Mouse (Mus musculus): ENCODE data around the gene Myh7. TPM values are rescaled to one million over a fixed set of nuclear protein-coding genes. Genes with fewer than 3 reads are reported as not detected.

Myh7 gene
- polyA plus RNA-seq, 1 experiment from 2014 or later, result 5.4 TPM

GRCm38 (mm10) chr14:55024236-55024635, 29.8 kb upstream of the Myh7 start:
- DNase-seq, result peak; percentile 89
- no peak for ATAC-seq (ENCODE audit: low FRiP score, low TSS enrichment)
- Histone ChIP-seq H3K9ac (replicated peaks; ENCODE audit: low read length) (no peak overlapping the region), H3K4me3 (replicated peaks; ENCODE audit: low read depth, low read length) (no peak overlapping the region), H3K27me3 (ENCODE audit: control insufficient read depth, insufficient read depth, low read length) (no peaks in the 10 kb centered on the region), H3K9me3 (ENCODE audit: control insufficient read depth, low read length) (no peaks in the 10 kb centered on the region), H3K27ac (replicated peaks; ENCODE audit: low read depth, low read length) (no peak overlapping the region), H3K4me1 (ENCODE audit: control insufficient read depth, insufficient read depth, low read length) (peaks cover 20% of the 10 kb centered on the region), H3K4me2 (ENCODE audit: low read length) (no peak overlapping the region), H3K36me3 (ENCODE audit: control insufficient read depth, insufficient read depth, low read length) (peaks cover 31% of the 10 kb centered on the region)
- 61% methylated on average over 7 of the region's 7 CpGs for WGBS

DNA sequence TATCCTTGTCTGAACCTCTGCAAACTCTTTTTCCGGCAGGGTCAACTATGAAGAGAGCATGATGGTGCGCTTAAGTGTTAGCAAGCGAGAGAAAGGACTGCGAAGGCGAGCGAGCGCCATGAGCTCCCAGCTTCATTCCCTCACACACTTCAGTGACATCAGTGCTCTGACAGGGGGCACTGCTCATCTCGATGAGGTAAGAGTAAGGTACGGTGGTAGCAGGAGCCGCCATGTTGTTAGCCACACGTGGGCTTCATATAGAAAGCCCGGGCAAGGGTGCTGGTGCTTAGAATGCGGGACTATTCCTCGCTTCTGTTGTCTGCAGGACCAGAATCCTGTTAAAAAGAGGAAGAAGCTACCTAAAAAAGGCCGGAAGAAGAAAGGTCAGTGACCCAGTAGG, 28.6 kb upstream of the Myh7 start:
- H3K9me3 ChIP-seq (ENCODE audit: control insufficient read depth, low read length), result no peaks in the 10 kb centered on the region
- H3K4me2 ChIP-seq (ENCODE audit: low read length), result no peak overlapping the region
- no peak for DNase-seq
- H3K4me3 ChIP-seq (replicated peaks; ENCODE audit: low read depth, low read length), result no peak overlapping the region
- ATAC-seq (ENCODE audit: low FRiP score, low TSS enrichment), result no peak
- H3K9ac ChIP-seq (replicated peaks; ENCODE audit: low read length), result no peak overlapping the region
- H3K27me3 ChIP-seq (ENCODE audit: control insufficient read depth, insufficient read depth, low read length), result no peaks in the 10 kb centered on the region
- H3K36me3 ChIP-seq (ENCODE audit: control insufficient read depth, insufficient read depth, low read length), result peaks cover 35% of the 10 kb centered on the region
- H3K27ac ChIP-seq (replicated peaks; ENCODE audit: low read depth, low read length), result no peak overlapping the region
- H3K4me1 ChIP-seq (ENCODE audit: control insufficient read depth, insufficient read depth, low read length), result peaks cover 8% of the 10 kb centered on the region
- 94% methylated on average over 15 of the region's 15 CpGs for WGBS

DNA sequence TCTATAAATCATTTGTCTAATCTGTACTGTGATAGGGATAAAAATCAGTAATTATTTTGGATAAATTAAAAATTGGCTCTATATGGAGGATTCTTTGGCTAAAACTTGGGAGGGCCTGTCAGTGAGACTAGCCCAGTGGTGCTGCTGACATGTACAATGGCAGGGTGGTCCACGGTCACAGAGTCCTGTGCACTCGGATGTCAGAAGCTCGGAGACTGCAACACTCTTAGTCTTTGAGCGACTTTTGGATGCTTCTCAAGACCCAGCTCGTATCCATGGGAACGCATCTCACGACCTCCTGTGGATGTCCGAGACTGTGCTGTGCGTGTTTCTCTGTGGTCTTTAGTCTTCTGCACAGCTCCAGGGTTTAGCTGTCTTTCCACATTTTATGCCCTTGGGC, 26.0 kb upstream of the Myh7 start:
- Histone ChIP-seq H3K36me3 (ENCODE audit: control insufficient read depth, insufficient read depth, low read length) (peaks cover 44% of the 10 kb centered on the region), H3K9ac (replicated peaks; ENCODE audit: low read length) (no peak overlapping the region), H3K4me1 (ENCODE audit: control insufficient read depth, insufficient read depth, low read length) (no peaks in the 10 kb centered on the region), H3K4me2 (ENCODE audit: low read length) (no peak overlapping the region), H3K27ac (replicated peaks; ENCODE audit: low read depth, low read length) (no peak overlapping the region), H3K9me3 (ENCODE audit: control insufficient read depth, low read length) (no peaks in the 10 kb centered on the region), H3K4me3 (replicated peaks; ENCODE audit: low read depth, low read length) (no peak overlapping the region), H3K27me3 (ENCODE audit: control insufficient read depth, insufficient read depth, low read length) (no peaks in the 10 kb centered on the region)
- DNase-seq (no peak), ATAC-seq (ENCODE audit: low FRiP score, low TSS enrichment) (no peak)
- 20% methylated on average over 9 of the region's 9 CpGs for WGBS

DNA sequence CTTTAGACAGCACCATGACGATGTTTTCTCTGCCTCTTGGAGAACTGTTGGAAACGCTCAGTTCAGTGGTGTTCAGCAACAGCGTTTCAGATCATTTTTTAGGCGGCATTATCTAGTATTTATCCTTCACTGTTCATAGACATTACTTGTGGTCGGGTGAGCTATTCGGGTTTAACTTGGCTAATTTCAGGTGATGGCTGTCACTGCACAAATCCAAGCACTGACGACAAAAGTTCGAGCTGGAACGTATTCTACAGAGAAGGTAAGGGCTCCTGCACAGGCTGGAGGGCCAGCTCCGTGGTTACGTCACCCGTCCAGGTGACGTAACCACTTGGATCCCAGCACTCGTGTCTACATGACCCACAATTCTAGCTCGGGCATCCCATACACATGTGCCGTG, 22.4 kb upstream of the Myh7 start:
- ATAC-seq (ENCODE audit: low FRiP score, low TSS enrichment) (no peak), DNase-seq (no peak)
- no peak overlapping the region for H3K27ac ChIP-seq (replicated peaks; ENCODE audit: low read depth, low read length)
- H3K9ac ChIP-seq (replicated peaks; ENCODE audit: low read length), result no peak overlapping the region
- no peaks in the 10 kb centered on the region for H3K27me3 ChIP-seq (ENCODE audit: control insufficient read depth, insufficient read depth, low read length)
- WGBS, result 94% methylated on average over 16 of the region's 16 CpGs
- H3K4me1 ChIP-seq (ENCODE audit: control insufficient read depth, insufficient read depth, low read length), result 0 out of 2 replicates have a peak, but pooled peaks cover 4% of the 10 kb centered on the region
- no peak overlapping the region for H3K4me2 ChIP-seq (ENCODE audit: low read length)
- H3K9me3 ChIP-seq (ENCODE audit: control insufficient read depth, low read length), result no peaks in the 10 kb centered on the region
- no peak overlapping the region for H3K4me3 ChIP-seq (replicated peaks; ENCODE audit: low read depth, low read length)
- H3K36me3 ChIP-seq (ENCODE audit: control insufficient read depth, insufficient read depth, low read length), result peaks cover 23% of the 10 kb centered on the region

DNA sequence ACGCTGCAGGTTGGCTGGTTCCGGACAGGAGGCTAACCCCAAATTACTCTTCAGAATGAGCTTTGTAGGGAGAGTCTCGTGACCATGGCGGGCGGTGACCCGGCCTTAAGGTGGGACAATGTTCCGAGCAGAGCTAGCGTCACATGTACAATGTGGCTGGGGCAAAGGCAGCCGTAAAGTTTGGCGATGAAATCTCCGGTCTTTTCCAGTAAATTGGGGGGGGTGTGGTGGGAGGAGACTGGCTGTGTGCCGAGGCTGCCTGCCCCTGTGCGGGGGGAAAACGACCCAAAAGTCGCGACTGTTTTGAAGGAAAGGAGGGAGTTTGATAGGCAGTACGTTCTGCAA, 21.3 kb upstream of the Myh7 start:
- Histone ChIP-seq H3K4me2 (ENCODE audit: low read length) (peak overlapping the region; percentile 81), H3K9ac (replicated peaks; ENCODE audit: low read length) (peak overlapping the region; percentile 53), H3K9me3 (ENCODE audit: control insufficient read depth, low read length) (no peaks in the 10 kb centered on the region), H3K36me3 (ENCODE audit: control insufficient read depth, insufficient read depth, low read length) (peaks cover 13% of the 10 kb centered on the region), H3K27ac (replicated peaks; ENCODE audit: low read depth, low read length) (peak overlapping the region; percentile 53; the same call in 1 of the 2 replicates), H3K4me3 (replicated peaks; ENCODE audit: low read depth, low read length) (peak overlapping the region; percentile 60), H3K4me1 (ENCODE audit: control insufficient read depth, insufficient read depth, low read length) (0 out of 2 replicates have a peak, but pooled peaks cover 4% of the 10 kb centered on the region), H3K27me3 (ENCODE audit: control insufficient read depth, insufficient read depth, low read length) (no peaks in the 10 kb centered on the region)
- ATAC-seq (ENCODE audit: low FRiP score, low TSS enrichment), result peak; percentile 29
- WGBS, result under 1% methylated on average over 17 of the region's 17 CpGs
- DNase-seq, result no peak

DNA sequence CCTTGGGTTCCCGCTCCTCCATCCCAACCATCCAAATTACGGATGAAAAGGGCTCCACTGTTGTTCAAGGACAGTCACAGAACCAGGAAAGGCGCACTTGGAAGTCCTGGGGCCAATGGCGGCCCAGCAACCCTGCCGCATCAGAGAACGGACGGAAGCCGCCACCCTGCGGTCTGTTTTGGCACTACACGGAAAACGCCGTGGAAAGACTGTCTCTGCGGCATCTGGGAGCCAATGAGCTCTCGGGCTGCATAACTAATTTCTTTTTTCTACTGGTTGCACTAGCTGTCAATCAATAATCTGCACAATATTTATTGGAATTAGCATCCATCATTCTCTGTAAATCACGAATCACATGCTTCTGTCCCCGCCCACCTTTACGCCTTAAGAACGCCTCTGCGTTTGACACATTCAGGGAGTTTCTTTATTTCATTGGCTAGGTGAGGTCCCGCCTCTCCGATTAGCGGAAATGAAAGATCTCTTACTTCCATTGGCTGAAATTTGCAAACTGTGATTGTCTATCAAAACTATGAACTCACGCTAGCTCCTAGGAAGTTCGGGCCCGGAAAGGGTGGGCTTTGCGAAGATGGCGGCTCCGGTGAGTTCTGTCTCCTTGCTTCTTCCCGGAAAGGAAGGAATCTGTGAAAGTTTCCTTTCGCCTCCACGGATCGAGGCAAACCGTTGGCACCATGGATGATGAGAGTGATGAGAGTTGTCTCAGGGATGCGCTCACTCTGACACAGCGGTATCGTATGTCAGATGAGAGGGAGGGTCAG, 20.8 kb upstream of the Myh7 start, which contains the start of gene Ngdn:
TSS of gene Ngdn (plus strand) at position 464 of the 776 bp plus-strand sequence.
- Histone ChIP-seq H3K4me3 (replicated peaks; ENCODE audit: low read depth, low read length) (peak within 1 kb of the TSS; percentile 60), H3K9ac (replicated peaks; ENCODE audit: low read length) (peak within 1 kb of the TSS; percentile 59), H3K4me2 (ENCODE audit: low read length) (peak within 1 kb of the TSS; percentile 81), H3K36me3 (ENCODE audit: control insufficient read depth, insufficient read depth, low read length) (peaks cover 13% of the 10 kb centered on the region), H3K27me3 (ENCODE audit: control insufficient read depth, insufficient read depth, low read length) (no peaks in the 10 kb centered on the region), H3K27ac (replicated peaks; ENCODE audit: low read depth, low read length) (peak within 1 kb of the TSS; percentile 91), H3K4me1 (ENCODE audit: control insufficient read depth, insufficient read depth, low read length) (0 out of 2 replicates have a peak, but pooled peaks cover 4% of the 10 kb centered on the region), H3K9me3 (ENCODE audit: control insufficient read depth, low read length) (no peaks in the 10 kb centered on the region)
- peak; percentile 97 for ATAC-seq (ENCODE audit: low FRiP score, low TSS enrichment)
- WGBS, result under 1% methylated on average over 36 of the region's 36 CpGs
- peak; percentile 98 for DNase-seq

GRCm38 (mm10) chr14:55014591-55014990, 20.2 kb upstream of the Myh7 start:
- peak overlapping the region; percentile 91 for H3K27ac ChIP-seq (replicated peaks; ENCODE audit: low read depth, low read length)
- DNase-seq (no peak), ATAC-seq (ENCODE audit: low FRiP score, low TSS enrichment) (peak; percentile 73)
- H3K27me3 ChIP-seq (ENCODE audit: control insufficient read depth, insufficient read depth, low read length), result no peaks in the 10 kb centered on the region
- peak overlapping the region; percentile 37 for H3K4me3 ChIP-seq (replicated peaks; ENCODE audit: low read depth, low read length)
- H3K9ac ChIP-seq (replicated peaks; ENCODE audit: low read length), result peak overlapping the region; percentile 59
- H3K36me3 ChIP-seq (ENCODE audit: control insufficient read depth, insufficient read depth, low read length), result peaks cover 13% of the 10 kb centered on the region
- no peaks in the 10 kb centered on the region for H3K9me3 ChIP-seq (ENCODE audit: control insufficient read depth, low read length)
- under 1% methylated on average over 27 of the region's 27 CpGs for WGBS
- 0 out of 2 replicates have a peak, but pooled peaks cover 4% of the 10 kb centered on the region for H3K4me1 ChIP-seq (ENCODE audit: control insufficient read depth, insufficient read depth, low read length)
- peak overlapping the region; percentile 67 for H3K4me2 ChIP-seq (ENCODE audit: low read length)

DNA sequence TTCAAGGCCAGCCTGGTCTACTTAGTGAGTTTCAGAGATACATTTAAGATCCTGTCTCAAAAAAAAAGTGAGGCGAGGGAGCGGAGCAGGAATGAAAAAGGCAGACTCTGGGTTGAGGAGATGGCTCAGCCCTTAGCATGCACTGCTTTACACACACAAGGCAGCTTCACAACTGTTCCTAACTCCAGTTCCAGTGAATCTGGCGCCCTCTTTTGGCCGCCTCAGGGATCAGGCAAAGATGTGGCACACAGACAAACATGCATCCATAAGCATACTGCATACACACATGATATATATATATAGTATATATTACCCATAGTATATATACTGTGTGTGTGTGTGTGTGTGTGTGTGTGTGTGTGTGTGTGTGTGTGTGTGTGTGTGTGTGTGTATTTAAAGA, 16.7 kb upstream of the Myh7 start:
- WGBS, result 64% methylated on average over 4 of the region's 4 CpGs
- peak; percentile 53 for DNase-seq
- ATAC-seq (ENCODE audit: low FRiP score, low TSS enrichment), result no peak
- no peak overlapping the region for H3K27ac ChIP-seq (replicated peaks; ENCODE audit: low read depth, low read length)
- H3K9me3 ChIP-seq (ENCODE audit: control insufficient read depth, low read length), result no peaks in the 10 kb centered on the region
- no peaks in the 10 kb centered on the region for H3K27me3 ChIP-seq (ENCODE audit: control insufficient read depth, insufficient read depth, low read length)
- no peaks in the 10 kb centered on the region for H3K36me3 ChIP-seq (ENCODE audit: control insufficient read depth, insufficient read depth, low read length)
- no peak overlapping the region for H3K9ac ChIP-seq (replicated peaks; ENCODE audit: low read length)
- H3K4me2 ChIP-seq (ENCODE audit: low read length), result no peak overlapping the region
- H3K4me3 ChIP-seq (replicated peaks; ENCODE audit: low read depth, low read length), result no peak overlapping the region
- 0 out of 2 replicates have a peak, but pooled peaks cover 4% of the 10 kb centered on the region for H3K4me1 ChIP-seq (ENCODE audit: control insufficient read depth, insufficient read depth, low read length)

DNA sequence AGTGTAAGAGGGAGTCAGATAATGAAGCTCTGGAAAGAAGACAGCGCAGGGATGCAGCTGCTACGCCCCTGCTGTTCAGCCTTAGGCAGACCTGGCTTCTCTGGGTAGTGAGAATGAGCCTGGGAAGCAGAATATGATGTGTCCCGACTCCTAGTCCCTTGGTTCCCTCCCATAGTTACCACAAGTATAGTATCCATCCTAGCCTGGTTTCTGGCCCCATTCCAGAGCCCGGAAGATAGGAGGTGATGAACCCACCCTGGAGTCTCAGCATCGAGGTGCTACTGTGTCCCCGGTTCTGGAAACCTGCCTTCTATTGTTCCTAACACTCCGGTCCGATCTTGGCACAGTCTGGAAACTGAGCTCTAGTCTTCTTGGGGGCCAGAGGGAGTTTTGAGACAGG, 14.0 kb upstream of the Myh7 start:
- Histone ChIP-seq H3K9me3 (ENCODE audit: control insufficient read depth, low read length) (no peaks in the 10 kb centered on the region), H3K36me3 (ENCODE audit: control insufficient read depth, insufficient read depth, low read length) (no peaks in the 10 kb centered on the region), H3K4me3 (replicated peaks; ENCODE audit: low read depth, low read length) (no peak overlapping the region), H3K9ac (replicated peaks; ENCODE audit: low read length) (no peak overlapping the region), H3K27ac (replicated peaks; ENCODE audit: low read depth, low read length) (no peak overlapping the region), H3K4me2 (ENCODE audit: low read length) (no peak overlapping the region), H3K27me3 (ENCODE audit: control insufficient read depth, insufficient read depth, low read length) (no peaks in the 10 kb centered on the region), H3K4me1 (ENCODE audit: control insufficient read depth, insufficient read depth, low read length) (peaks cover 4% of the 10 kb centered on the region)
- no peak for DNase-seq
- WGBS, result 76% methylated on average over 8 of the region's 8 CpGs
- no peak for ATAC-seq (ENCODE audit: low FRiP score, low TSS enrichment)

Data from midbrain, embryonic 14.5 days (tissue).